Mouse (Mus musculus) liver, embryonic 11.5 days (tissue): ENCODE results near the gene Cyp27b1. TPM values are rescaled to one million over a fixed set of nuclear protein-coding genes. Genes with fewer than 3 reads are reported as not detected.

Source experiments
- ATAC-seq: fragments of 200-750 bp; cut with Nextera tagmentation; replicated peaks from 2 replicates; pipeline ENCODE4 v1.8.0; 2017; ENCODE audit warnings: moderate number of reproducible peaks, mild to moderate bottlenecking, moderate TSS enrichment, moderate library complexity; ENCODE audit not compliant: low FRiP score
- DNase-seq: peaks from one replicate; pipeline ENCODE4 v3.0.0-alpha.2; 2017; ENCODE audit warnings: low spot score
- H3K27ac ChIP-seq: fragments of 300-500 bp; sonication (generic); 2 replicates; pipeline ENCODE4 v1.5.1; 2014; ENCODE audit warnings: mild to moderate bottlenecking, low read depth, low read length, control low read depth
- H3K27me3 ChIP-seq: fragments of 300-500 bp; sonication (generic); replicated peaks from 2 replicates; pipeline ENCODE4 v1.6.1; 2014; ENCODE audit warnings: low read length, mixed read lengths; ENCODE audit not compliant: control insufficient read depth, insufficient read depth
- H3K36me3 ChIP-seq: fragments of 300-500 bp; sonication (generic); 2 replicates; pipeline ENCODE4 v1.6.1; 2014; ENCODE audit warnings: mild to moderate bottlenecking, low read length, moderate library complexity, mixed read lengths; ENCODE audit not compliant: control insufficient read depth, insufficient read depth
- H3K4me1 ChIP-seq: fragments of 300-500 bp; sonication (generic); replicated peaks from 2 replicates; pipeline ENCODE4 v1.6.1; 2014; ENCODE audit warnings: low read length, mixed read lengths; ENCODE audit not compliant: control insufficient read depth, insufficient read depth
- H3K4me2 ChIP-seq: fragments of 300-500 bp; sonication (generic); 2 replicates; pipeline ENCODE4 v1.6.1; 2014; ENCODE audit warnings: mild to moderate bottlenecking, control low read depth, moderate library complexity
- H3K4me3 ChIP-seq: fragments of 300-500 bp; sonication (generic); 2 replicates; pipeline ENCODE4 v1.5.1; 2014; ENCODE audit warnings: low read depth, low read length, control low read depth
- H3K9ac ChIP-seq: fragments of 300-500 bp; sonication (generic); 2 replicates; pipeline ENCODE4 v1.6.1; 2014; ENCODE audit warnings: low read depth, low read length, control low read depth
- H3K9me3 ChIP-seq: fragments of 300-500 bp; sonication (generic); 2 replicates; pipeline ENCODE4 v1.6.1; 2016; ENCODE audit warnings: low read length, inconsistent platforms, mixed read lengths; ENCODE audit not compliant: control insufficient read depth
- WGBS: fragments of 180-500 bp; shearing (Covaris S2); extraction: QIAGEN DNeasy Blood & Tissue Kit; methylation state at CpG from one replicate; pipeline ENCODE4 v1.1.7; 2014; 5-methylcytosine and 5-hydroxymethylcytosine counted together
- microRNA counts: library from miRNA; unstranded; fragments of <30 nt; microRNA quantifications from one replicate; lab custom pipeline; 2015
- microRNA-seq: library from miRNA; unstranded; fragments of <30 nt; microRNA quantifications from one replicate; pipeline ENCODE4, GENCODE M21; 2017; ENCODE audit warnings: borderline number of aligned reads
- polyA plus RNA-seq: library from polyadenylated mRNA; unstranded; fragments of >200 nt; fragmentation: Nextera tagmentation; extraction: Ambion mirVana; gene quantifications from 2 replicates; pipeline ENCODE4 v1.2.1, GENCODE M21; 2014

Gene Cyp27b1
- polyA plus RNA-seq, 1 experiment from 2014 or later = not detected

DNA sequence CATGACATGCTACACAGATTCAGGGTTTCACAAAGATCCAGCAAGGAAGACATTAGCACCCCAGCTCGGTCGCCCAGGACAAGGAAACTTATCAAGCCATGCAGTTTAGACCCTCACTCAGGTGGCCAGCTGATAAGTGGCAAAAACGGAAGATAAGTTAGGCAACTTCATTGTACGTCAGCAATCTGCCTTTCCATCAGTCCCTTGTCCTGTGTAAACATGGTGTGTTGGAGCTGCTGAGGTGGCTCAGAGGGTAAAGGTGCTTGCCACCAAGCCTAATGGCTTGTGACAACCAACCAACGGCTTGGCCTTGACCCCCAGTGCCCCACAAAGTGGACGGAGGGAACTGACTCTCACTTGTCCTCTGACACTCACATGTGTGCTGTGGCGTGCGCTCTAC lies 52.4 kb downstream of the Cyp27b1 start:
- Histone ChIP-seq H3K4me2 (peak overlapping the region; percentile 4), H3K4me1 (peaks cover 23% of the 10 kb centered on the region), H3K27ac (peak overlapping the region; percentile 65), H3K4me3 (no peak overlapping the region), H3K9me3 (no peaks in the 10 kb centered on the region), H3K9ac (no peak overlapping the region), H3K36me3 (peaks cover 7% of the 10 kb centered on the region; the same call in 1 of the 2 replicates), H3K27me3 (no peaks in the 10 kb centered on the region)
- ATAC-seq = peak; percentile 70
- DNase-seq = no peak
- 44% methylated on average over 8 of the region's 8 CpGs for WGBS

- Histone ChIP-seq H3K4me2 (no peak overlapping the region), H3K4me3 (no peak overlapping the region), H3K9me3 (no peaks in the 10 kb centered on the region), H3K4me1 (peaks cover 23% of the 10 kb centered on the region), H3K27ac (no peak overlapping the region; the same call in 1 of the 2 replicates), H3K36me3 (peaks cover 4% of the 10 kb centered on the region; the same call in 1 of the 2 replicates), H3K9ac (no peak overlapping the region), H3K27me3 (no peaks in the 10 kb centered on the region)
- ATAC-seq = no peak
- DNase-seq = no peak
- WGBS = 73% methylated on average over 6 of the region's 6 CpGs
These were observed 53.1 kb downstream of the Cyp27b1 start for GRCm38 (mm10) chr10:127101151-127101550.

MicroRNAs encoded within 50 kb of the gene (microRNA counts, 519-probe panel; counts per million panel counts)
- not detected for microRNA mmu-miR-546 (lab: Ali Mortazavi, UCI)

Small RNA genes within 50 kb of the gene (microRNA-seq; reads per million reads assigned to microRNA genes)
- not detected for gene Mir546

Other genes with a start within 250 kb of the Cyp27b1 start
- gene Atp23, start 146.9 kb upstream of the Cyp27b1 start, polyA plus RNA-seq = 21.4 and 21.8 TPM in 2 replicates
- 37.4 and 42.2 TPM in 2 replicates for gene Ctdsp2, start 69.5 kb upstream of the Cyp27b1 start, polyA plus RNA-seq
- gene Avil, start 47.5 kb upstream of the Cyp27b1 start, polyA plus RNA-seq = 0.10 and 0.13 TPM in 2 replicates
- 110 and 119 TPM in 2 replicates for gene Tsfm, start 17.4 kb upstream of the Cyp27b1 start, polyA plus RNA-seq
- gene Mettl1, start 6.8 kb upstream of the Cyp27b1 start, polyA plus RNA-seq = 54.1 and 58.1 TPM in 2 replicates
- gene Eef1akmt3, start 6.7 kb upstream of the Cyp27b1 start, polyA plus RNA-seq = 0.11 and 0.23 TPM in 2 replicates
- 0.38 TPM in 2 replicates for gene March9, start 11.9 kb downstream of the Cyp27b1 start, polyA plus RNA-seq
- gene Cdk4, start 15.3 kb downstream of the Cyp27b1 start, polyA plus RNA-seq = 1,533 and 1,539 TPM in 2 replicates
- gene Tspan31, start 22.0 kb downstream of the Cyp27b1 start, polyA plus RNA-seq = 112 and 121 TPM in 2 replicates
- 2.2 and 2.3 TPM in 2 replicates for gene Agap2, start 27.0 kb downstream of the Cyp27b1 start, polyA plus RNA-seq
- gene Os9, start 72.9 kb downstream of the Cyp27b1 start, polyA plus RNA-seq = 51.2 and 54.7 TPM in 2 replicates
- 21.6 and 26.3 TPM in 2 replicates for gene B4galnt1, start 117.0 kb downstream of the Cyp27b1 start, polyA plus RNA-seq
- 3.6 and 5.2 TPM in 2 replicates for gene Slc26a10, start 132.4 kb downstream of the Cyp27b1 start, polyA plus RNA-seq
- 28.3 and 30.2 TPM in 2 replicates for gene Arhgef25, start 141.8 kb downstream of the Cyp27b1 start, polyA plus RNA-seq
- gene Dtx3, start 147.5 kb downstream of the Cyp27b1 start, polyA plus RNA-seq = 64.0 and 70.8 TPM in 2 replicates
- 43.1 and 43.4 TPM in 2 replicates for gene Pip4k2c, start 163.3 kb downstream of the Cyp27b1 start, polyA plus RNA-seq
- gene Kif5a, start 215.1 kb downstream of the Cyp27b1 start, polyA plus RNA-seq = 1.3 and 1.4 TPM in 2 replicates
- gene Dctn2, start 218.1 kb downstream of the Cyp27b1 start, polyA plus RNA-seq = 135 TPM in 2 replicates
- gene Mbd6, start 240.8 kb downstream of the Cyp27b1 start, polyA plus RNA-seq = 14.2 and 19.0 TPM in 2 replicates